Mouse (Mus musculus) MEL (cell line): ENCODE data around the gene Prkar1b. TPM values are rescaled to one million over a fixed set of nuclear protein-coding genes. Genes with fewer than 3 reads are reported as not detected.

Source experiments
- DNase-seq: peaks from one replicate; pipeline ENCODE4 v3.0.0; 2011; ENCODE audit warnings: low read depth, low spot score
- H3K27ac ChIP-seq: 2 replicates; pipeline ENCODE4 v1.5.1; 2012; ENCODE audit warnings: low read depth, mild to moderate bottlenecking, control low read depth, low read length, moderate library complexity; ENCODE audit not compliant: control insufficient read depth
- H3K27me3 ChIP-seq, 2 experiments: fragments of 150-350 bp in 1 of 2; sonication (generic) in 1 of 2; 2 replicates each; pipeline ENCODE4 v1.6.1; 2012; ENCODE audit warnings: low read length in 2 of 2, mild to moderate bottlenecking in 2 of 2, improper control_type of control experiment in 1 of 2, moderate library complexity in 1 of 2; ENCODE audit not compliant: insufficient read depth in 2 of 2, control insufficient read depth in 1 of 2
- H3K36me3 ChIP-seq, 2 experiments: 2 replicates each; pipeline ENCODE4 v1.6.1; 2012 to 2014; ENCODE audit warnings: low read length in 2 of 2, improper control_type of control experiment in 1 of 2, inconsistent platforms in 1 of 2, mild to moderate bottlenecking in 1 of 2; ENCODE audit not compliant: insufficient read depth in 2 of 2, control insufficient read depth in 1 of 2
- H3K4me1 ChIP-seq, 2 experiments: fragments of 150-350 bp in 1 of 2; sonication (generic) in 1 of 2; 2 replicates each; pipeline ENCODE4 v1.6.1; 2012; ENCODE audit warnings: low read length in 2 of 2, improper control_type of control experiment in 1 of 2, mild to moderate bottlenecking in 1 of 2; ENCODE audit not compliant: insufficient read depth in 2 of 2, control insufficient read depth in 1 of 2
- H3K4me3 ChIP-seq, 2 experiments: fragments of 150-350 bp in 1 of 2; sonication (generic) in 1 of 2; 2 replicates each; pipeline ENCODE4 v1.5.1; 2012; ENCODE audit warnings: low read depth in 2 of 2, low read length in 2 of 2, mild to moderate bottlenecking in 2 of 2, moderate library complexity in 2 of 2, control low read depth in 1 of 2, improper control_type of control experiment in 1 of 2; ENCODE audit not compliant: control insufficient read depth in 1 of 2, insufficient read depth in 1 of 2
- H3K79me2 ChIP-seq: 2 replicates; pipeline ENCODE4 v1.6.1; 2012; ENCODE audit warnings: mild to moderate bottlenecking, low read length, moderate library complexity; ENCODE audit not compliant: control insufficient read depth, poor library complexity, insufficient read depth
- H3K9ac ChIP-seq: 2 replicates; pipeline ENCODE4 v1.6.1; 2012; ENCODE audit warnings: low read depth, mild to moderate bottlenecking, control low read depth, low read length, moderate library complexity; ENCODE audit not compliant: control insufficient read depth, poor library complexity, severe bottlenecking
- H3K9me3 ChIP-seq: fragments of 150-350 bp; sonication (generic); replicated peaks from 2 replicates; pipeline ENCODE4 v1.6.1; 2012; ENCODE audit warnings: mild to moderate bottlenecking, low read length, improper control_type of control experiment, moderate library complexity; ENCODE audit not compliant: insufficient read depth
- ELF1 ChIP-seq: IDR thresholded peaks from 2 replicates; pipeline ENCODE4 v1.6.1; 2014; ENCODE audit warnings: low read depth, mild to moderate bottlenecking, inconsistent platforms, low read length, improper control_type of control experiment, moderate library complexity
- EP300 ChIP-seq, 2 experiments: IDR thresholded peaks; 2 replicates each; pipeline ENCODE4 v1.6.1; 2011; ENCODE audit warnings: improper control_type of control experiment in 2 of 2, low read length in 2 of 2, low read depth in 1 of 2, mild to moderate bottlenecking in 1 of 2
- MAFK ChIP-seq: IDR thresholded peaks from 2 replicates; pipeline ENCODE4 v1.6.1; 2011; ENCODE audit warnings: low read depth, mild to moderate bottlenecking, low read length, improper control_type of control experiment, borderline replicate concordance
- MAZ ChIP-seq: IDR thresholded peaks from 2 replicates; pipeline ENCODE4 v1.6.1; 2012; ENCODE audit warnings: low read depth, mild to moderate bottlenecking, inconsistent platforms, low read length, improper control_type of control experiment
- MYB ChIP-seq: IDR thresholded peaks from 2 replicates; pipeline ENCODE4 v1.6.1; 2011; ENCODE audit warnings: mild to moderate bottlenecking, low read depth, low read length, improper control_type of control experiment
- MYC ChIP-seq: IDR thresholded peaks from 2 replicates; pipeline ENCODE4 v1.6.1; 2011; ENCODE audit warnings: low read depth, mild to moderate bottlenecking, low read length, improper control_type of control experiment, moderate library complexity
- POLR2AphosphoS2 ChIP-seq: IDR thresholded peaks from 2 replicates; pipeline ENCODE4 v1.6.1; 2011; ENCODE audit warnings: low read length, improper control_type of control experiment
- POLR2AphosphoS5 ChIP-seq: IDR thresholded peaks from 2 replicates; pipeline ENCODE4 v1.6.1; 2012; ENCODE audit warnings: low read depth, borderline replicate concordance, mild to moderate bottlenecking, inconsistent platforms, low read length, moderate library complexity, mixed read lengths
- TAL1 ChIP-seq: IDR thresholded peaks from 2 replicates; pipeline ENCODE4 v1.6.1; 2012; ENCODE audit warnings: mild to moderate bottlenecking, inconsistent platforms, low read length, moderate library complexity, mixed read lengths
- TCF12 ChIP-seq: IDR thresholded peaks from 2 replicates; pipeline ENCODE4 v1.6.1; 2014; ENCODE audit warnings: low read depth, mild to moderate bottlenecking, inconsistent platforms, low read length, improper control_type of control experiment, moderate library complexity
- polyA plus RNA-seq, 2 experiments: library from polyadenylated mRNA; stranded (reverse) in 1 of 2; unstranded in 1 of 2; fragments of >175 nt in 1 of 2; fragments of >200 nt in 1 of 2; gene quantifications; 2 replicates each; pipeline versions ENCODE4 v1.2.1 to v1.2.4; 2012; ENCODE audit warnings: low replicate concordance in 2 of 2, low read depth in 1 of 2; ENCODE audit not compliant: insufficient read length in 2 of 2, insufficient read depth in 1 of 2, missing spikeins in 1 of 2
- total RNA-seq: library from RNA; depleted of rRNA; stranded (reverse); fragments of 300-350 nt; gene quantifications from 2 replicates; pipeline ENCODE4 v1.2.3, GENCODE M21; 2012

Gene Prkar1b
- total and polyA plus RNA-seq, 3 experiments: not detected

DNA sequence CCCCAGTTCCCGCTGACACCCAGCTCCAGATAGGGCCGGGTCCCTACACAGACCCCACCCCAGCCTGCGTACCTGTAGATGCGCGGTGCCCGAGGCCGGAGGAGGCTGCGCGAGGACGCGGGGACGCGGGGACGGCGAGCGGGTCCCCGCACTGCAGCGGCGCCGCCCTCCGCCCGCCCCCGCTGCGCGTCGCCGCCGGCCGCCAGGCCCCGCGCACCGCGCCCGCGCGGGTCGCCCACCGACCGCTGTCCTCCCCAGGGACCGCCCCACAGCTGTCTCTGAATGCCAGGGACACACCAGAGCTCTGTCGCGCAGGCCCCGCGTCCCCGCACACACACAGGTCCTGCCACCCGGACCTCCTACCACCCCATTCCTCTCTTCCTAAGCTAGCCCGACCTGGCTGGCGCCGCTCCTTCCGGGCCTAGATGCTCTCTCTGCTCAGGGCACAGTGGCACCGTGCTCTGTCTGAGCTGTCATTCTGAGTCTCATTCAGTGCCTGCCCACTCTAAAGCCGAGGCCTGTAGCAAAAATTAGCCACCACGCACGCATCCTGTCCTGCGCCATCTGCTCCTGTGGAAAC, 20.1 kb downstream of the Prkar1b start:
- no peaks in the 10 kb centered on the region for H3K4me1 ChIP-seq
- no peak for TF ChIP-seq MYB
- no peak for TF ChIP-seq MAFK
- no peak for TF ChIP-seq TCF12
- TF ChIP-seq EP300 (IDR thresholded peaks at IDR 0.05; ENCODE audit: low read depth in 1 of 2, low read length in 2 of 2): no peak
- no peak for DNase-seq
- no peak overlapping the region for H3K9ac ChIP-seq
- no peak overlapping the region for H3K27ac ChIP-seq
- no peaks in the 10 kb centered on the region for H3K27me3 ChIP-seq
- H3K36me3 ChIP-seq: no peaks in the 10 kb centered on the region
- H3K4me3 ChIP-seq: no peak overlapping the region
- no peaks in the 10 kb centered on the region for H3K9me3 ChIP-seq
- no peaks in the 10 kb centered on the region for H3K79me2 ChIP-seq

DNA sequence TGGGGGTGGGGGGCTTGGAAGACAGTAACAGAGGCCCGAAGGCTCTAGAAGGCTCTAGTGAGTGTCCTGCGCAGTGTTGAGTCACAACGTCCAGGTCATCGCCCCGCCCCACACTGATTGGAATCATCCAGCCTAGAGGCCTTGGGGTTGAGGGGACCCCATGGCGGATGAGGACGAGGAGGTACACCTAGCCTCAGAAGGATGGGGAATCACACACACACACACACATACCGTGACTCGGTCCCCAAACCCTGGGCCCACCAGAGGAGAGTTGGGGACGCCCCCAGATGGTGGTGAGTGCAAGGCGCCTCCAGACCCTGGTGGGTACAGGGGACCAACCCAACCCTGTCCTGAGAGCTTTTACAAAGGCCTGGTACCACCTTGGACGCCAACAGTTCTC, 20.7 kb downstream of the Prkar1b start:
- Histone ChIP-seq H3K36me3 (no peaks in the 10 kb centered on the region), H3K9ac (no peak overlapping the region), H3K27me3 (no peaks in the 10 kb centered on the region), H3K27ac (no peak overlapping the region), H3K4me3 (no peak overlapping the region), H3K4me1 (no peaks in the 10 kb centered on the region), H3K79me2 (no peaks in the 10 kb centered on the region), H3K9me3 (no peaks in the 10 kb centered on the region)
- no peak for DNase-seq
- TF ChIP-seq MYC (no peak), ELF1 (no peak), POLR2AphosphoS2 (no peak)

DNA sequence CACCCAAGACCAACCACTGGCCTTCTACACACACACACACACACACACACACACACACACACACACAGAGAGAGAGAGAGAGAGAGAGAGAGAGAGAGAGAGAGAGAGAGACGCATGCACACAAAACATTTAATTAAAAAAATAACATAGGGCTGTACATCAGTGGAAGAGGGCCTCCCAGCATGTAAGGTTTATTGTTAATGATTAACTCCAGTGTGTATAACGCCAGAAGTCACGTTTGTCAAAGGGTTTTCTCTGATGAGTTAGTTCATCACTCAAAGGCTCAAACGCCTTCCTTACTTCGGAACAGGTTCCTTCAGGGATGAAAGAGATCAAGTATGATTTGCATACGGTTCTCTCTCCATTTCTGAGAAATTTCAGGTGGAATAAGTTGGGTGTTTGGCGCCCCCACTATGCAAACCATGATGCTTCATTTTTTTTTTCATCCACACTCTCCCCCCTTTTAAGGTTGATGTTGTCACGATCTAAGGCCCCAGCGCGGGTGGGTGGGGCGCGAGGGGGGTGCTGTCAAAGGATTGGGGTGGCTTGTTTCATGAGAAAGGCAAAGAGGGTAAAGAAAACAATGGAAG, 21.2 kb downstream of the Prkar1b start:
- Histone ChIP-seq H3K9me3 (no peaks in the 10 kb centered on the region), H3K27ac (no peak overlapping the region), H3K9ac (no peak overlapping the region), H3K4me3 (no peak overlapping the region), H3K27me3 (no peaks in the 10 kb centered on the region), H3K4me1 (no peaks in the 10 kb centered on the region), H3K36me3 (no peaks in the 10 kb centered on the region), H3K79me2 (no peaks in the 10 kb centered on the region)
- TF ChIP-seq MAZ (no peak), POLR2AphosphoS5 (no peak), TAL1 (no peak), ELF1 (no peak)
- no peak for DNase-seq
